Mouse (Mus musculus) ovary, postnatal 36 days (tissue): Measurements from ENCODE around the gene Dram2.
"Not testable (repeated sequence)": the region's sequence is repeated elsewhere in the genome, so short reads cannot be mapped to it uniquely, and the experiment has no call there.

Experiments
- DNase-seq: peaks from one replicate; pipeline ENCODE4 v3.0.0; 2022; ENCODE audit warnings: low spot score, mixed read lengths

The Dram2 gene

DNA sequence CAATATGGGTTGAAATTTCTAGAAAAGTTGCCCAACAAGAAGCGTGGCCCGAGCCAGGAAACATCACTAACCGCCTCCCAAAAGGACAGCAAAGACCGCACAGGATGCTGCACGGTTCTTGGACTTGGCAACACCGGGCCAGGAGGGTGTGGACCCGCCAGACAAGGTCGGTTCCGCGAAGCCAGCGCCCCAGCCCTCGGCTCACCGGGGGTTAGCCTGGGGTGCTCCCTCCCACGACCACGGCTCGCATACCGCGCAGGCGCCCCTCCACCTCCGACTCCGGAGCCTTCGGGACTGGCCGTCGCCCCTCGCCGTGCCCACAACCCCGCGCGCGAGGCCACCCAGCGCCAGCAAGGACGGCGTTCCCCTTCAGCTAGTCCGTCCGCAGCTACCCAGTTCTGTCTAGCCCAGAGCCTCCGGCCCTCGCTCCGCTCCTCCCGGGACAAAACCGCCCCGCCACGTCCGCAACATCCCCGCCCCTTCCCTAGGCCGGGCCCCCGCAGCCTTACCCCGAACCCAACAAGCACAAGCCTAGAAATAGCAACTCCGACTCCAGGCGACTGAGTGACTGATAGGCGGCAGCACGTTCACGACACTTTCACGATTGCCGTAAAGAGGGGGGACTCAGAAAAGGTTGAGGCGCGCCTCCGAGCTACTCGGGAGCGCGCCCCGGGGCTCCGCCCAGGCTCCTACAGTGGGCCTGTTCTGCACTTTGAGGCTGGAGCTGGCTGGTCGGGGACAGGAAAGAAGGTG is at the start of gene Dram2, which contains the start of gene Cept1:
Gene Dram2, plus strand, starts transcription at position 628 of the 753 bp plus-strand sequence.
Gene Cept1, minus strand, starts transcription at position 632 of the 753 bp plus-strand sequence.
- DNase-seq = peak; percentile 88

DNA sequence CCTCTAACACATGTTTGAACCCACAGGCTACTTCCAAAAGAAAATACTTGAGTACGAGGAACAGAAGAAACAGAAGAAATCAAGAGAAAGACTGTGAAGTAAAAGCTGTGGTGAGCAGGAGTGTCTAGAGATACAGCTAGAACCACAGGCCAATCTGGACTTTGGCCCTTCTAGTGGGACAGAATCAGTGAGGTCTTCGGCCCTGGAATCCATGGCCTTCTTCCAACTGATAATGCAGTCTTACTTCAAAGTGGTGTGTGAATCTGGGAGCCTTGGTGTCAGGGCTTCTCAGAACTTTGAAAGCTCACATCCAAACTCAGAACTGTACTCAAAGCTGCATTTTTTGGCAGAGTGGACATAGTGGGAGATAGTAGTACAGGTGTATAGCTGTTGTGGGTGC is 47.1 kb upstream of the Dram2 start:
- DNase-seq = no peak

DNA sequence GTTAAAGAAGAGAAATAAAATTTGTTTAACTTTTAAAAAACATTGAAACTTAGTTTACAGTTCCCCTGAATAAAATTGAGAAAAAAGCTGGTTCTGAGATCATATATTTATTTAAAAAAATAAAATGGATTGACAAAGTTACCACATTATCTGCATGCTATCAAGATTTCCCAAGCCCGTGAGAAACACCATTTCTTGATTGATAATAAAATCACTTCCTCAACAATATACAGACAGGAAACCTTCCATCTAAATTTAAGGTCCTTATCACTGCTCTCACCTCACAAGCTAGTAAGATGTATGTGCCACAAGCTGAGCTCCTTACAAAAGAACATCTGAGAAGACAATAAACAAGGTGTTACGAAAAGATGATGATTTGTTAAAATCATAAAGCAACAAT is 44.7 kb upstream of the Dram2 start:
- no peak for DNase-seq

GRCm38 (mm10) chr3:106510669-106511068 is 36.9 kb upstream of the Dram2 start:
- no peak for DNase-seq

DNA sequence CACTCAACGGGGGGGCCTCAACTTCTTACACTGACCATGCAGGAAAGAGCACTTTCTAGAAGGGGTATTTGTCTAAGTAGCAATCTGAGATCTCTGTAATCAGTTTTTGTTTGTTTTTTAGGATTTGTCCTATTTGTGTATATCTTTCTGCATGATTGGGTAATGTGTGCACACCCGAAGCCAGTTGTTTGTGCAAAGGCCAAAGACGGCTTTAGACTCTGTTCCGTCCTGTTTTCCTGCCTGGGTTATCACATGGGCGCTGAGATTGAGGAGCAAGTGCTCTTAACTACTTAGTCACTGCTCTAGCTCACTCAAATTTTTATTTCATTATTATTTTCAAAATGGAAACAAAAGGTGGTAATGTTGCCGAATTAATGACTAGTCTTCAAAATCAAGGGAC is 32.6 kb upstream of the Dram2 start:
- DNase-seq = no peak

DNA sequence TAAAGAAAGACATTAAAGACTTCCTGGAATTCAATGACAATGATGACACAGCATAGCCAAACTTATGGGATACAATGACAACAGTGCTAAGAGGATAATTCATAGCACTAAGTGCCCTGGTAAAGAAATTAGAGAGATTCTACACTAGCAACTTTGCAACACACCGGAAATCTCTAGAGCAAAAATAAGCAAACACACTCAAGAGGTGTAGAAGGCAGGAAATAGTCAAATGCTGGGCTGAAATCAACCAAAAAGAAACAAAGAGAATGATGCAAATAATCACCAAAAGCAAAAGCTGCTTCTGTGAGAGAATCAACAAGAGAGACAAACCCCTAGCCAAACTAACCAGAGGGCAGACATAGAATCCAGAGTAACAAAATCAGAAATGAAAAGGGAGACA is 24.9 kb upstream of the Dram2 start:
- DNase-seq = no peak

- DNase-seq = no peak
These were observed 21.2 kb upstream of the Dram2 start for GRCm38 (mm10) chr3:106526411-106526810.

GRCm38 (mm10) chr3:106528032-106528431 is 19.6 kb upstream of the Dram2 start:
- no peak for DNase-seq

DNA sequence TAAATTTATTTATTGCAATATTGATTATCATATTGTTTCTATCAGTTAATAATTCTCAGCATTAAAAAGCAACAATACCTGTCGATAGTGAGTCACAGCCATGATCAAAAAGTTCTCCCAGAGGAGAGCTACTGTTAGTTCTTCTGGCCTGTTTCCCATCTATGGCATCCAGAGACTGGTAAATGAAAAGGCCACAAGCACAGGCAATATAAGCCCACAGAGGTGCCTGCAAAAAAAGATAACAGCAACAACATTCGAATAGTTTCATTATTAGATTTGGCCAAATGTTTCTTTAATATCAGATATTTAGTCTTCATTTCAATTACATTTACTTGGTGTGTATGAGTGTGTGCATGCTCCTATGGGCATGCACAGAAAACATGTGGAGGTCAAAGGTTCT is 14.3 kb upstream of the Dram2 start:
- DNase-seq = no peak

GRCm38 (mm10) chr3:106544721-106545316 is 2.8 kb upstream of the Dram2 start:
- no peak for DNase-seq

- DNase-seq = no peak
These were observed 434 bp downstream of the Dram2 start for GRCm38 (mm10) chr3:106547924-106548539.

DNA sequence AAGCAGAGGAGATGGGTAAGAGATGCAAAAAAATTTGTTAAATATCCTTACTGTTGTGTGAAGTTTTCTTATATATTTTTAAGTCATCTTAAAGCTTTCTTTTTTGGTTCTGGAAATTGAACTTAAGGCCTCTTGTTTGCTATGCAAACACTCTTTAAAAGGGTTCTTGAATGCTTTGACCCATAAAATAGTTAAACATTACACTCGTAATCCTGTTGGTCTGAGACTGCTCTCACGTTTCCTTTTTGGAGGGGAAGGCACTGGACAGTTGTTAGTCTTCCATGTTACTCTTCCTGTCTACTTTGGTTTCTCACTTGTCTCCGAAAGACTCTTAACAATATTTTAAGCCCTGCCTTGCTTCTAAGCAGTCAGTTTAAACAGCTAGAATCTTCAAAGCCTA is 1.4 kb downstream of the Dram2 start:
- no peak for DNase-seq

GRCm38 (mm10) chr3:106553411-106553810 is 5.8 kb downstream of the Dram2 start:
- no peak for DNase-seq

DNA sequence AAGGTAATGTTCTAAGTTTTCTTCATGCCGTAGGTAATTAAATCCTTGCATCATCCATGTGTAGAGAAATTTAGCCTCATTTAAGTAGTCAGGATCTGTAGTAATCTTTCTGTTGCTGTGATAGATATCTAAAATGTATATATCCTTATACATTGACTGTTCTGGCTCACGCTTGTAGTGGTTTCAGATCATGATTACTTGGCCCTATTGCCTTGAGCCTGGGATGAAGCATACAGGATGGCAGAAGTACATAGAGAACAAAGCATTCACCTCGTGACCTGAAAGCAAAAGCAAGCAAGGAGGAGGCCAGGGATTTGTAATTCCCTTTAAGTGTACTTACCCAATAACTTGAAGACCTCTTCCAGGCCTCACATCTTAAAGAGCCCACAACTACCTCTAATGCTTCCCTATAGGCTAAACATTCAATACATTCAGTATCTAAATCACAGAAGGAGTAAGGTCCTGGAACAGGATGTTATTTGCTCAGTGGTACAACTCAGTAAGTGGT is 8.2 kb downstream of the Dram2 start:
- DNase-seq = no peak

GRCm38 (mm10) chr3:106558271-106558670 is 10.7 kb downstream of the Dram2 start:
- no peak for DNase-seq

GRCm38 (mm10) chr3:106565876-106566275 is 18.3 kb downstream of the Dram2 start:
- no peak for DNase-seq

DNA sequence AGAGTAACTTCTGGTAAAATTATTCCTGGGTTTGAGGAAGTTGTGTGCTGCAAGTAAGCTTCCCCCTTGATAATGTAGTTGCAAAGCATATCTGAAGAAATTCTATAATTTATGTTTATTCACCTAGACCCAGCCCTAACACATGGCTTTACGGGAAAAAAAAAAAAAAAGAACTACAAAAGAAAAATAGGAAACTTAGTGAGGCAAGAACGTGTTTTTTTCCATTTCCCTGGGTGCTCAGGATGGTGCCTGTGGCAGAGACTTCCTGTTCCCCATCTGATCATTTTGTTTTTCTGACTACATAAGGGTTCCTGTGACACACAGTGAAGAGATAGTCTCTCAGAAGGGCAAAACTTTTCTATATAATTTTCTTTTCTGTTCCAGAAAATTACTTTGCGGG is 25.6 kb downstream of the Dram2 start:
- no peak for DNase-seq

DNA sequence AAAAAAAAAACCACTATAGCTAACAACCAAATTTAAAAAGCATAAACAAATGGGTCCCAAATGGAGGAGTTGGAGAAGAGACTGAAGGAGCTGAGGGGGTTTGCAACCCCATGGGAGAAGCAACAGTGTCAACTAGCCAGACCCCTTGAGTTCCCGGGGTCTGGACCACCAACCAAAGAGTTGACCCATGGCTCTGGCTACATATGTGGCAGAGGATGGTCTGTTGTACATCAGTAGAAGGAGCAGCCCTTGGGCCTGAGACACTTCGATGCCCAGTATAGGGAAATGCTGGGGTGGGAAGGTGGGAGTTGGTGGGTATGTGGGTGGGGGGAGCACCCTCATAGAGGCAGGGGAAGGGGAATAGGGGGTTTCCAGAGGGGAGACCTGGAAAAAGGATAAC is 31.7 kb downstream of the Dram2 start:
- no peak for DNase-seq

GRCm38 (mm10) chr3:106593631-106594030 is 46.0 kb downstream of the Dram2 start:
- not testable (repeated sequence) for DNase-seq

DNA sequence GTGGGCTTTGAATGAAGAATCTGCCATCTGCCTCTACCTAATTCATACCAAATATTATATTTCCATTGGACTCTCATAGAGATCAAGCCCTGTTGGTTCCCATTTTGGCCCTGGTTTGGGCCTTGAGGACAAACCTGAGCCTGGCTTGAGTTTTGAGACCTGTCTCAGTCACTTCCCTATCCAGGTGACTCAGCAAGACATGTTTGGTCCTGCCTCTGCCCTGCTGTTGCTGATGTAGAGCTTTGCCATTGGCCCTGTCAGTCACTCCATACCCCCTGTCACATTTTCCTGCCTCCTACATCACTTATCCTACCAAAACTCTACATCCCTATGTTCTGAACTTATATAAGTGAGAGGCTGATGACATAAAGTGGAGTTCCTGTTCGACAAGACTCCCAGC is 70.5 kb downstream of the Dram2 start:
- no peak for DNase-seq
